Mouse (Mus musculus): ENCODE results near the gene Hist1h3e.
"Not testable (repeated sequence)": the region's sequence is repeated elsewhere in the genome, so short reads cannot be mapped to it uniquely, and the experiment has no call there.

DNA sequence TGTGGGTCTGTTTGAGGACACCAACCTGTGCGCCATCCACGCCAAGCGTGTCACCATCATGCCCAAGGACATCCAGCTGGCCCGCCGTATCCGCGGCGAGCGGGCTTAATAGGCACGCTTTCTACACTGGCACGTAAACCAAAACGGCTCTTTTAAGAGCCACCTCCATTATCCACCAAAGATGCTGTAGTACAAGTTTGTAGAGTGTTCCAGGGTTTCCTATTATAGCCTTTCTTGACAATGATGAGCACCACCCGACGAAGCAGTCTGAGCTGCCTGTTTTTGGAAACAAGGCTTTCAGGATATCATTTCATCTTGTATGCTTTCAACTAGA lies 17.4 kb downstream of the Hist1h3e start:
- TF ChIP-seq CTCF, EP300 (IDR thresholded peaks at IDR 0.05; ENCODE audit: low read depth): not testable (repeated sequence)
